Mouse (Mus musculus) MEL (cell line): ENCODE data around the gene Smim24. TPM values are rescaled to one million over a fixed set of nuclear protein-coding genes. Genes with fewer than 3 reads are reported as not detected.

Source experiments
- DNase-seq: peaks from one replicate; pipeline ENCODE4 v3.0.0; 2011; ENCODE audit warnings: low read depth, low spot score
- H3K27ac ChIP-seq: 2 replicates; pipeline ENCODE4 v1.5.1; 2012; ENCODE audit warnings: low read depth, mild to moderate bottlenecking, control low read depth, low read length, moderate library complexity; ENCODE audit not compliant: control insufficient read depth
- H3K27me3 ChIP-seq, 2 experiments: fragments of 150-350 bp in 1 of 2; sonication (generic) in 1 of 2; 2 replicates each; pipeline ENCODE4 v1.6.1; 2012; ENCODE audit warnings: low read length in 2 of 2, mild to moderate bottlenecking in 2 of 2, improper control_type of control experiment in 1 of 2, moderate library complexity in 1 of 2; ENCODE audit not compliant: insufficient read depth in 2 of 2, control insufficient read depth in 1 of 2
- H3K36me3 ChIP-seq, 2 experiments: 2 replicates each; pipeline ENCODE4 v1.6.1; 2012 to 2014; ENCODE audit warnings: low read length in 2 of 2, improper control_type of control experiment in 1 of 2, inconsistent platforms in 1 of 2, mild to moderate bottlenecking in 1 of 2; ENCODE audit not compliant: insufficient read depth in 2 of 2, control insufficient read depth in 1 of 2
- H3K4me1 ChIP-seq, 2 experiments: fragments of 150-350 bp in 1 of 2; sonication (generic) in 1 of 2; 2 replicates each; pipeline ENCODE4 v1.6.1; 2012; ENCODE audit warnings: low read length in 2 of 2, improper control_type of control experiment in 1 of 2, mild to moderate bottlenecking in 1 of 2; ENCODE audit not compliant: insufficient read depth in 2 of 2, control insufficient read depth in 1 of 2
- H3K4me3 ChIP-seq, 2 experiments: fragments of 150-350 bp in 1 of 2; sonication (generic) in 1 of 2; 2 replicates each; pipeline ENCODE4 v1.5.1; 2012; ENCODE audit warnings: low read depth in 2 of 2, low read length in 2 of 2, mild to moderate bottlenecking in 2 of 2, moderate library complexity in 2 of 2, control low read depth in 1 of 2, improper control_type of control experiment in 1 of 2; ENCODE audit not compliant: control insufficient read depth in 1 of 2, insufficient read depth in 1 of 2
- H3K79me2 ChIP-seq: 2 replicates; pipeline ENCODE4 v1.6.1; 2012; ENCODE audit warnings: mild to moderate bottlenecking, low read length, moderate library complexity; ENCODE audit not compliant: control insufficient read depth, poor library complexity, insufficient read depth
- H3K9ac ChIP-seq: 2 replicates; pipeline ENCODE4 v1.6.1; 2012; ENCODE audit warnings: low read depth, mild to moderate bottlenecking, control low read depth, low read length, moderate library complexity; ENCODE audit not compliant: control insufficient read depth, poor library complexity, severe bottlenecking
- H3K9me3 ChIP-seq: fragments of 150-350 bp; sonication (generic); replicated peaks from 2 replicates; pipeline ENCODE4 v1.6.1; 2012; ENCODE audit warnings: mild to moderate bottlenecking, low read length, improper control_type of control experiment, moderate library complexity; ENCODE audit not compliant: insufficient read depth
- BHLHE40 ChIP-seq: IDR thresholded peaks from 2 replicates; pipeline ENCODE4 v1.6.1; 2012; ENCODE audit warnings: low read depth, mild to moderate bottlenecking, inconsistent platforms, low read length, improper control_type of control experiment, borderline replicate concordance
- CHD1 ChIP-seq: IDR thresholded peaks from 2 replicates; pipeline ENCODE4 v1.6.1; 2012; ENCODE audit warnings: low read depth, mild to moderate bottlenecking, inconsistent platforms, low read length, improper control_type of control experiment
- ELF1 ChIP-seq: IDR thresholded peaks from 2 replicates; pipeline ENCODE4 v1.6.1; 2014; ENCODE audit warnings: low read depth, mild to moderate bottlenecking, inconsistent platforms, low read length, improper control_type of control experiment, moderate library complexity
- EP300 ChIP-seq, 2 experiments: IDR thresholded peaks; 2 replicates each; pipeline ENCODE4 v1.6.1; 2011; ENCODE audit warnings: improper control_type of control experiment in 2 of 2, low read length in 2 of 2, low read depth in 1 of 2, mild to moderate bottlenecking in 1 of 2
- GATA1 ChIP-seq: IDR thresholded peaks from 2 replicates; pipeline ENCODE4 v1.6.1; 2011; ENCODE audit warnings: low read depth, low read length, improper control_type of control experiment
- HCFC1 ChIP-seq: IDR thresholded peaks from 2 replicates; pipeline ENCODE4 v1.6.1; 2012; ENCODE audit warnings: low read depth, mild to moderate bottlenecking, inconsistent platforms, low read length, improper control_type of control experiment, moderate library complexity
- JUND ChIP-seq: IDR thresholded peaks from 2 replicates; pipeline ENCODE4 v1.6.1; 2011; ENCODE audit warnings: low read depth, mild to moderate bottlenecking, improper control_type of control experiment, low read length
- KAT2A ChIP-seq: conservative IDR thresholded peaks from 2 replicates; pipeline ENCODE4 v1.6.1; 2012; ENCODE audit warnings: low read depth, low read length, improper control_type of control experiment, inconsistent platforms
- MAFK ChIP-seq: IDR thresholded peaks from 2 replicates; pipeline ENCODE4 v1.6.1; 2011; ENCODE audit warnings: low read depth, mild to moderate bottlenecking, low read length, improper control_type of control experiment, borderline replicate concordance
- MAZ ChIP-seq: IDR thresholded peaks from 2 replicates; pipeline ENCODE4 v1.6.1; 2012; ENCODE audit warnings: low read depth, mild to moderate bottlenecking, inconsistent platforms, low read length, improper control_type of control experiment
- MEF2A ChIP-seq: IDR thresholded peaks from 2 replicates; pipeline ENCODE4 v1.6.1; 2014; ENCODE audit warnings: low read depth, mild to moderate bottlenecking, inconsistent platforms, low read length, improper control_type of control experiment; ENCODE audit not compliant: poor library complexity, insufficient replicate concordance, severe bottlenecking; ENCODE audit errors: extremely low read depth
- MXI1 ChIP-seq: IDR thresholded peaks from 2 replicates; pipeline ENCODE4 v1.6.1; 2011; ENCODE audit warnings: mild to moderate bottlenecking, low read depth, low read length, improper control_type of control experiment
- RAD21 ChIP-seq: IDR thresholded peaks from 2 replicates; pipeline ENCODE4 v1.6.1; 2011; ENCODE audit warnings: mild to moderate bottlenecking, low read depth, low read length, improper control_type of control experiment
- RCOR1 ChIP-seq: IDR thresholded peaks from 2 replicates; pipeline ENCODE4 v1.6.1; 2012; ENCODE audit warnings: low read depth, mild to moderate bottlenecking, inconsistent platforms, low read length, improper control_type of control experiment
- TAL1 ChIP-seq: IDR thresholded peaks from 2 replicates; pipeline ENCODE4 v1.6.1; 2012; ENCODE audit warnings: mild to moderate bottlenecking, inconsistent platforms, low read length, moderate library complexity, mixed read lengths
- TBP ChIP-seq: IDR thresholded peaks from 2 replicates; pipeline ENCODE4 v1.8.0; 2011; ENCODE audit warnings: low read depth, low read length, improper control_type of control experiment
- TCF12 ChIP-seq: IDR thresholded peaks from 2 replicates; pipeline ENCODE4 v1.6.1; 2014; ENCODE audit warnings: low read depth, mild to moderate bottlenecking, inconsistent platforms, low read length, improper control_type of control experiment, moderate library complexity
- UBTF ChIP-seq: IDR thresholded peaks from 2 replicates; pipeline ENCODE4 v1.6.1; 2012; ENCODE audit warnings: low read depth, mild to moderate bottlenecking, inconsistent platforms, low read length, improper control_type of control experiment, moderate library complexity, borderline replicate concordance; ENCODE audit not compliant: insufficient read depth
- USF1 ChIP-seq: IDR thresholded peaks from 2 replicates; pipeline ENCODE4 v1.6.1; 2014; ENCODE audit warnings: low read depth, mild to moderate bottlenecking, inconsistent platforms, low read length, improper control_type of control experiment, moderate library complexity
- USF2 ChIP-seq, 2 experiments: IDR thresholded peaks; 2 replicates each; pipeline ENCODE4 v1.6.1; 2011 to 2012; ENCODE audit warnings: improper control_type of control experiment in 2 of 2, low read length in 2 of 2, borderline replicate concordance in 1 of 2, inconsistent platforms in 1 of 2, low read depth in 1 of 2, mild to moderate bottlenecking in 1 of 2; ENCODE audit not compliant: insufficient read depth in 1 of 2
- polyA plus RNA-seq, 2 experiments: library from polyadenylated mRNA; stranded (reverse) in 1 of 2; unstranded in 1 of 2; fragments of >175 nt in 1 of 2; fragments of >200 nt in 1 of 2; gene quantifications; 2 replicates each; pipeline versions ENCODE4 v1.2.1 to v1.2.4; 2012; ENCODE audit warnings: low replicate concordance in 2 of 2, low read depth in 1 of 2; ENCODE audit not compliant: insufficient read length in 2 of 2, insufficient read depth in 1 of 2, missing spikeins in 1 of 2
- total RNA-seq: library from RNA; depleted of rRNA; stranded (reverse); fragments of 300-350 nt; gene quantifications from 2 replicates; pipeline ENCODE4 v1.2.3, GENCODE M21; 2012

Gene Smim24
- total and polyA plus RNA-seq, 3 experiments = 6.7 to 29.5 TPM; not detected in 1

GRCm38 (mm10) chr10:81422191-81422590 is 29.3 kb downstream of the Smim24 start:
- no peak for TF ChIP-seq MAFK
- no peak for TF ChIP-seq ELF1
- no peak for TF ChIP-seq MEF2A
- TF ChIP-seq CHD1 = no peak
- TF ChIP-seq JUND = no peak
- TF ChIP-seq TBP = no peak
- TF ChIP-seq, all 39 proteins: peak for 0
- no peak overlapping the region for H3K27ac ChIP-seq
- no peak for DNase-seq
- H3K27me3 ChIP-seq = no peaks in the 10 kb centered on the region
- H3K79me2 ChIP-seq = peaks cover 7% of the 10 kb centered on the region
- no peaks in the 10 kb centered on the region for H3K9me3 ChIP-seq
- H3K4me1 ChIP-seq = peaks cover 0 to 1% of the 10 kb centered on the region in 2 experiments; a peak in 1 of 4 replicates
- H3K9ac ChIP-seq = no peak overlapping the region
- no peaks in the 10 kb centered on the region; a peak in 1 of 4 replicates for H3K36me3 ChIP-seq
- no peak overlapping the region for H3K4me3 ChIP-seq

- Histone ChIP-seq H3K9ac (no peak overlapping the region), H3K4me3 (no peak overlapping the region), H3K36me3 (no peaks in the 10 kb centered on the region; a peak in 1 of 4 replicates), H3K79me2 (peaks cover 7% of the 10 kb centered on the region), H3K4me1 (peaks cover 0 to 5% of the 10 kb centered on the region in 2 experiments; a peak in 1 of 4 replicates), H3K27me3 (no peaks in the 10 kb centered on the region), H3K27ac (no peak overlapping the region), H3K9me3 (no peaks in the 10 kb centered on the region)
- no peak for DNase-seq
- TF ChIP-seq EP300 (IDR thresholded peaks at IDR 0.05; ENCODE audit: low read depth in 1 of 2, low read length in 2 of 2) (no peak), HCFC1 (no peak), GATA1 (no peak), RCOR1 (no peak), BHLHE40 (no peak), KAT2A (no peak), MXI1 (no peak), TAL1 (no peak), RAD21 (no peak), JUND (no peak), USF2 (IDR thresholded peaks at IDR 0.05; ENCODE audit: borderline replicate concordance in 1 of 2, insufficient read depth in 1 of 2, low read depth in 1 of 2, low read length in 2 of 2) (no peak), USF1 (no peak), MEF2A (no peak), TCF12 (no peak), TBP (no peak), MAZ (no peak), UBTF (no peak)
Observed at GRCm38 (mm10) chr10:81422661-81423217, 29.9 kb downstream of the Smim24 start.
